Mouse (Mus musculus) heart, postnatal 36 days (tissue): ENCODE measurements at regions not wholly inside any gene's neighbourhood (a gene's known extent, or its start where the extent isn't known, plus 50 kb on each side); places are given as distances from the start of the nearest gene placed in this dataset.
A peak's percentile ranks its signal among the peaks of the same experiment; 100 is the strongest.

Experiments used
- DNase-seq, 2 experiments: peaks; one replicate each; pipeline ENCODE4 v3.0.0; 2021 to 2022
- intact Hi-C: fragments of 180-260 bp; cut with DNase I; formaldehyde crosslinking; loops from one replicate; pipeline ENCODE4 v1.15.1; 2025

DNA sequence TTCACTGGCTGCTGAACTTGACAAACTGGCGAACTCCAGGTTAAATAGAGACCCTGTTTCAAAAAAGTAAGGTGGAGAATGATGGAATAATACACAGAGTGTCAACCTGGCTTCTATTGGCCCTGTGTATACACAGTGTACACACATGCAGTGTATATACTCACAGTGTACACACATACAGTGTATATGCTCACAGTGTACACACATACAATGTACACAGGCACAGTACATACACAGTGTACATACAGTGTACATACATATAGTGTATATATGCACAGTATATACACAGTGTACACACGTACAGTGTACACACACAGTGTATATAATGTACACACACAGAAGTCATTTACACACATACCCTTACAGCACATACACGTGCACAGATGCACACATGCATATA lies 52.4 kb upstream of the Aldh1b1 start:
- intact Hi-C loops = no loop called here

DNA sequence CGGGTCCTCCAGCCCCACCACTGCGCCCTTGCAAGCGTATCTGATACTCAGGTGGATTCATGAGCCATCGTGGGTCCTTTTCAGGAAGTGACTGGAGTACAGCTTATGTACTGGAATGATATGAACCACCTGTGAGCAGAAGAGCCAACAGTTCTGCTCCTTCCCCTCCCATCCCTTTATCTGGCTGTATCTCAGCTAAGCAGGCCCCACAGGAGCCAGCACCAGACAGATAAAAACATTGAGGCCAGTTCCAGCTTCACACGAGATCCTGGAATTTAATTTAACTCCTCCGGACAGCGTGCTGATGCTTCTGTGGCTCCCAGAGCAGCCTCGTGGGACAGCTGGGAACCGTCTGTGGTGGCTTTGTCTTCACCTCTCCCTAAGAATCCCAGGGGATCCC lies 53.1 kb upstream of the Aldh1b1 start:
- intact Hi-C loops = no loop called here
- no peak for DNase-seq

More for the DNA sequence above, 52.4 kb upstream of the Aldh1b1 start:
- DNase-seq = no peak

GRCm38 (mm10) chr4:45744849-45745407 lies 53.9 kb upstream of the Aldh1b1 start:
- no peak for DNase-seq
- intact Hi-C loops = no loop called here

GRCm38 (mm10) chr4:45740779-45741365 lies 58.0 kb upstream of the Aldh1b1 start:
- DNase-seq = no peak
- intact Hi-C loops = no loop called here

GRCm38 (mm10) chr4:45740319-45740718 lies 58.5 kb upstream of the Aldh1b1 start:
- intact Hi-C loops = no loop called here
- DNase-seq = no peak

DNA sequence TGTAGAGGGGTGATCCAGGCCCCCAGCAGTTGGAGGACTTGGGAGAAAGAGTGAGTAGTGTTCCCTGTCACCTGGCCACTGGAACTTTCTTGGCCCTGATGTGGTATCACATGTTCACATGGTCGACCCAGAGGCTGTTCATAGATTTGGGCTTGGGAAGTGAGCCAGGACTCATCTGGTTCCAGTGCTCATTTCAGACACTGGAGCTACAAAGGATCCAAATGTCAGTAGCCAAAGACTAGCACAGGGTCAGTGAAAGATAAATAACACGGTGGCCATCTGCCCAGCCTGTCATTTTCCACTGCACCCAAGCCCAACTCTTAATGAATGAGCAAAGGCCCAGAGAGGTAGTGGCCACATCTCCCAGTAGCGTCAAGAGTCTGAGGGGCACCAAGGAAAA lies 59.1 kb upstream of the Aldh1b1 start:
- peak; percentile 25 to 50 for DNase-seq
- intact Hi-C loops = no loop called here

DNA sequence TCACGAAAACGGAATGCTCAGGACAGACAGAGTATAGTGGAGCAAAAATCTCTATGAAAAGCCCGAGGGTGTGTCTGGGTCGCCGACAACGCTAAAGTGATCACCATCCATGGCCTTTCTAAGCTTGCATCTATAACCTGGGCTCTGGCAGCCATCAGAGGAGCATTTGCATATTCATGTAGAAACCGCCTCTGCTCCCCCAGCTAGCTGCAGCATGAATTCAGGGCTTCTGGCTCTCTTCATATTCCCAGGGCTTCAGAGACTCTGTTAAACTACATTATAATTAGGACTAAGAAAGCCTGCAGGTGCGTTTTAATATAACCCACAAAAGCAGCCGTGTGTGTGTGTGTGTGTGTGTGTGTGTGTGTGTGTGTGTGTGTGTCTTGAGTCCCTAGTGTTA lies 59.7 kb upstream of the Aldh1b1 start:
- no peak for DNase-seq
- intact Hi-C loops = no loop called here

- intact Hi-C loops = no loop called here
Observed at GRCm38 (mm10) chr4:45738746-45739145, 60.1 kb upstream of the Aldh1b1 start.

GRCm38 (mm10) chr4:45736215-45736815 lies 62.5 kb upstream of the Aldh1b1 start:
- DNase-seq = no peak
- intact Hi-C loops = no loop called here

More at GRCm38 (mm10) chr4:45738746-45739145, 60.1 kb upstream of the Aldh1b1 start:
- DNase-seq = no peak

DNA sequence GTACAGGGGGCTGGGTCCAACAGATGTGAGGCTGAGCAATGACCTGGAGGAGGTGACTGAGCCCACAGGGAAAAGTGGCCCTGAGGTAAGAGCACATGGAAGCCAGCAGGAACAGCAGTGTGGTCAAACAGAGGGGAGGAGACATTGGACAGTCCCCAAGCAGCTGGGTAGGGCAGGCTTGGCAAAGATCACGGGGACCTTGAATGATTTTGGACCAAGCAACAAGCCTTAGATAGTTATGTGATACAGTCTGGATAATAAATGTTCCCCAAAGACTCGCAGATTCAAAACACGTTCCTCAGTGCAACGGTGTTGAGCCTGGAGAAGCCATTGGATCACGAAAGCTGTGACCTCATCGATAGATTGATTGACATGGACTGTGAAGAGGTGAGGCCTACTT lies 64.8 kb upstream of the Aldh1b1 start:
- DNase-seq = no peak
- intact Hi-C loops = loop anchor here (5.0 kb wide), 1 partner anchor 38 kb away; no protein-coding TSS in a partner anchor

GRCm38 (mm10) chr4:45730862-45731831 lies 67.7 kb upstream of the Aldh1b1 start:
- intact Hi-C loops = loop anchor here (5.0 kb wide), 1 partner anchor 41 kb away; no protein-coding TSS in a partner anchor
- no peak for DNase-seq

DNA sequence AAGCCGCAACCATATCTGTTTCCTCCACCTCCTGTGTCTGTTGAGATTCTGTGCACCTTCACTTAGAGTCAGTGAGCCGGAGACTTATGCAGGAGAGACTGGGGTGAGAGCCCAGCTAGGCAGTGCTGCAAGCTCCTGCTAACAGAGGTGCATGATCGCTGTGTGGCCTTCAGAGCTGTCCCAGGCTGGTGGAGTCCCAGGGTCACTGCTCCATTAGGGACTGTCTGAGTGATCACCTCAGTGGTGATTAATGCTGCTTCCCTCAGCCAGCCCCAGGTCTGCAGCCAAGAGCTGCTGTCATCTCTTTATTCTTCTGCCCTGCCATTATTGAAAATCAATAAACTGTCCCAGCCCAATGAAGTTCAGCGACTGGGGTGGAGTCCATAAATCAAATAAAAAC lies 69.0 kb upstream of the Aldh1b1 start:
- intact Hi-C loops = loop anchor here (5.0 kb wide), 1 partner anchor 42 kb away; no protein-coding TSS in a partner anchor
- no peak for DNase-seq

DNA sequence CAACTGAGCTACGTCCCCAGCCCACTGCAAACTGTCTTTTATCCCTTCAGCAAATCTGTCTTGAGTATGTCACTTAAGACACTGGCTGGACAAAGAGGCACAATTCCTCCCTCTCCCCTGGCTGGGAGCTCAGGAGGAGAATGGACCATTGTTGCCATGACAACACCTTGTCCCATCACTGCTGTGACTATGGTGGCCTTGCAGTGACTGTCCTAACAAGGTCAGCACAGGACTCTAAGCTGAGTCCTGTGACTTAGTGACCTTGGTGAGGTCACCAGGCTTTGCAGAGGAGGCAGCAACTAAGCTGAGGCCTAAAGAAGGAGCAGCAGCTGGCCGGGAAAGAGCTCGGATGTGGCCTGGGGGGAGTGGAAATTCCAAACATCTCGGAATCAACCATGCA lies 70.0 kb upstream of the Aldh1b1 start:
- intact Hi-C loops = no loop called here
- DNase-seq = no peak

DNA sequence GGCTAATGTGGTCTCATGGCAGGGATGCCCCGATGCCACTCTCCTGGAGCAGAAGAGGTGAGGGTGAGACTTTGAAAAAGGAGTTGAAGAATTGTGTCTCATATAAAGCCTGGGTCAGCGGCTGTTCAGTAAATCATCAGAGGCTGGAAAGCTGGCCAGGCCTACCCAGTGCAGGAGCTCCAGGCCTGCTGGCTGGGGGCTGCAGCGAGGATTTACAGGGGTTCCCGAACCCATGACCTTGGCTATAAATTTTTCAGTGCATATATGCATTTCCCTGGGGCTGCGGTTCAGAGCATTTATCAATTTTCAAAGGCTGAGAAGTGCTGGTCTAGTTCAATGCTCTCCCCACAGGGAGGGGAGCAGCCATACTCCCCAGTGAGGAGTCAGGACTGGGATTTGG lies 70.9 kb upstream of the Aldh1b1 start:
- no peak for DNase-seq
- intact Hi-C loops = no loop called here

- no peak for DNase-seq
- intact Hi-C loops = no loop called here
Observed at GRCm38 (mm10) chr4:45727474-45727873, 71.3 kb upstream of the Aldh1b1 start.

DNA sequence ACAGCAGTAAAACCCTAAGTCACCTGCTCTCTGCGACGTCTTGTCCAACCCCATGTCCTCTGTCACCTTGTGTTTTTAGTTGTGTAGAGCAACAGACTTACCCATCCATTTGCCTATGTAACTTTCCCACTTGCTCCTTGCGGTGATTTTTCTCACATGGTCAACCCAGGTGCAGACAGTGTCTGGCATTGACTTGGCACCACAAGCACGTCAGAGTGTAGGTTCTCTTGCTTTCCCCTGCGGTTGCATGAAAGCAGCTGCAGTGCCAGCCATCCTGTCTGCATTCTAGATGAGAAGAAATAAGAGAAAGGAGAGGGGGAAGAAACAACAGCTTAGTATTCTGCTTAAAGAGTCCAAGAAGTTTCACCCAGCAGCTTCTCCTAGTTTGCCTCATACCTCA lies 72.0 kb upstream of the Aldh1b1 start:
- DNase-seq = no peak
- intact Hi-C loops = no loop called here

DNA sequence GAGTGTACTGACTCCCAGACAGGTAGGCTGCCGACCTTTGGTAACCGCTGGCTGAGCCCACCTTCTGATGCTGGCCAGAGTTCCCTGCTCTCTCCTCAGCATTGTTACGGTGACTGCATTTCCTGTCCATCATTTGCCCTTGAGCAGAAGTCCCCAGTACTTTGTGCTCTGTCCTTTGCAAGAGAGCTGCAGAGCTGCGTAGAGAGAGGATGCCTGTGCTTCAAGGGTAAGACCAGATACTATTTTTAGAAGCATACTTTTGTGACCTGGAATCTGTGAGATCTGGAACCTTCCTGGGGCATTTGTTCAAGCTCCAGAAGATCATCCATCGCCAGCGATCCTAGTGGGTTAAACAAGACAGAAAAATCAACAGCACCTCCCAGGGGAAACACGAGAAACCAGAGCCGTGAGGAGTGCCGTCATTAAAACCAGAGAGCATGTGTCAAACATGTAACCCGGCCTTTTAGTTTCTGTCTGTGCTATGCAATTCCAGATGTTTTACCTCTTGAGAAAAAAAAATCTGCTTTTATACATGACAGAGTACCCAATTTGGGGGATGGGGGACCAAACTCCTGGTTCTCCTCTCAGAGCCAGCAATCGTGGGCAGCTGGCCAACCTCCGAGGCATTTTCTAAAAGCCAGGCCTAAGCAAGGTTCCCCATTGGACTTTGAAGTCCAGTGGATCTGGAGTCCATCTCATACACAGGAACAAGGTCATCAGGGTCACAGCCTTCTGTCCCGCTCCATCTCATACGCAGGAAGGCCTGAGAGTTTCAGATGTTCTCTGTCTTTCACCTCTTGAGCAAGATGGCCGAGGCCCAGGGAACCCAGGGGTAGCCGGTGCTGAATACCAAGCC lies 73.5 kb upstream of the Aldh1b1 start:
- intact Hi-C loops = no loop called here
- DNase-seq = peak in 1 of 2 experiments; percentile 4

DNA sequence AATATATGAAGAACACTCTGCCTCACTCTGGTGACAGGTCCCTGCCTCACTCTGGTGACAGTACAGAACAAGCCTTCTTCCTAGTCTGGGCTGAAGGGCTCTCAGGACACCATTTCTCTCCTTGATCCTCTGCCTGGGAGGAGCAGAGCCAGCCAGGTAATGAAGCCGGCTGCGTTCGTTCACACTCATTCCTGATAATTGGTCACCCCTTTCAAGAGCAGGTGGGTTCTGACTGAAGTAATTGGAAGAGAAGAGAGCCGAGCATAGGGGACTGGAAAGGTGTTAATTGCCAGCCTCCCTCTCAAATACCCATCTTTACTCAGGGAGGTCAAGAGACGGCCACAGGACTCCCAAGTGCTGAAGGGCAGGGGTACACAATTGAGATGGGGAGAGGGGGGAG lies 78.5 kb upstream of the Aldh1b1 start:
- DNase-seq = no peak
- intact Hi-C loops = no loop called here

GRCm38 (mm10) chr4:45719564-45719963 lies 79.3 kb upstream of the Aldh1b1 start:
- intact Hi-C loops = no loop called here
- no peak for DNase-seq

DNA sequence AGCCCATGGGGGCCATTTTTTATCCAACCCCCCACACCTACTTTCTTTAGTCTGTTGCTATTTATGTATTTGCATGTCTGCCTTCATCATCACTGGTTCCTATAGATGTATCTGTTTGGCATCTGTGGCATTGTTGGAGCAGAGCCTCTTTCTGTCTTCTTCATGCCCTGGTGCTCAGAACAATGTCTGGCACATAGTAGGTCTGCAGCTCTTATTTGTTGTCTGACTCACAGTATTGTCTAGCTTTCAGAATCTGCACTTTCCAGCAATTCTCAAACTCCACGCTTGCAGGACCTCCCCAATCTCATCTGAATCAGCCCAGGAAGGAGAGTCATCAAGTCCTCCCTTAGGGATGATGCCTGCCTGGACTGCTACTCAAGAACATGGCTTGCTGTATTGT lies 82.9 kb upstream of the Aldh1b1 start:
- no peak for DNase-seq
- intact Hi-C loops = no loop called here
